ENCODE assay signal across 24 mouse cellular contexts in the genomic region with DNA sequence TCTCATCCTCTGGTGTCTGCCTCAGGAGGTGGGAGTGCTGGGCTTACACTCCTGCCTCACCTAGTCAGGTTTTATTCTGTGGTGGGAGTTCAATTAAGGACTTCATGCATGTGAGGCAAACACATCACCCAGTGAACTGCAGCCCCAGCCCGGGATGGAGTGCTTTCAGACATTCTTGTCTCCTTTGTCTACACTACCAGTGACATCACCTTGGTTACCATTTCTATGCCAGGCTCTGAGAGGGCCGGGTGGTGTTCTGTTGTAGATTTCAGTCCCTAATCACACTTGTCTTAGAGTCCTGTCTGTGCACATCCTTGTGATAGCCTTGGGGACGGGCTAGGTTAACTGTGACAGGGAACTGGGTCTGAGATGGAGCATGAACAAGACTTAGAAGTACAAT. TPM values are rescaled to one million over a fixed set of nuclear protein-coding genes. Genes with fewer than 3 reads are reported as not detected.
DNase-seq lines count a peak whose midpoint lies in the region; ATAC-seq and TF ChIP-seq lines count a peak whose summit lies in the region.
"Had no signal": no experiment of that assay in that cellular context is flagged by ENCODE, and none has a peak within 500 bp of the region (broad histone marks: within the 10 kb centered on the region; RNA-seq: fewer than 3 reads in every experiment).

No protein-coding gene starts in this region.

- no peak for TF ChIP-seq EP300 in heart, postnatal 0 days (IDR thresholded peaks at IDR 0.05; ENCODE audit: low read depth)

- H3K27me3 ChIP-seq in heart, postnatal 0 days (ENCODE audit: control insufficient read depth, insufficient read depth, low read length) = no peaks in the 10 kb centered on the region
- H3K27me3 ChIP-seq in neural tube, embryonic 11.5 days (ENCODE audit: control insufficient read depth, insufficient read depth, low read length) = peaks cover 5% of the 10 kb centered on the region; the same call in 1 of the 2 replicates
- peaks cover 19% of the 10 kb centered on the region for H3K27me3 ChIP-seq in hindbrain, embryonic 13.5 days
- H3K27me3 ChIP-seq: Patski had no signal

- WGBS in heart, postnatal 0 days = 45% methylated on average over 3 of the region's 3 CpGs
- WGBS in neural tube, embryonic 11.5 days = 34% methylated on average over 3 of the region's 3 CpGs
- 19% methylated on average over 3 of the region's 3 CpGs for WGBS in hindbrain, embryonic 13.5 days

- H3K4me1 ChIP-seq in heart, postnatal 0 days (ENCODE audit: control insufficient read depth, insufficient read depth) = peaks cover 43% of the 10 kb centered on the region
- H3K4me1 ChIP-seq in neural tube, embryonic 11.5 days (ENCODE audit: control insufficient read depth, insufficient read depth, low read length) = peaks cover 38% of the 10 kb centered on the region
- H3K4me1 ChIP-seq in hindbrain, embryonic 13.5 days (replicated peaks) = peaks cover 68% of the 10 kb centered on the region

- ATAC-seq in heart, postnatal 0 days (ENCODE audit: insufficient read depth, low read depth) = no peak
- no peak for ATAC-seq in neural tube, embryonic 11.5 days (ENCODE audit: insufficient read depth, low FRiP score, low TSS enrichment)
- ATAC-seq in hindbrain, embryonic 13.5 days (ENCODE audit: low FRiP score) = peak; percentile 25; the same call in 1 of the 2 replicates
- ATAC-seq: Patski had no signal

- H3K36me3 ChIP-seq in heart, postnatal 0 days (replicated peaks; ENCODE audit: control insufficient read depth, insufficient read depth, low read length) = no peaks in the 10 kb centered on the region
- H3K36me3 ChIP-seq in neural tube, embryonic 11.5 days (ENCODE audit: control insufficient read depth, insufficient read depth, low read length) = no peaks in the 10 kb centered on the region
- H3K36me3 ChIP-seq in hindbrain, embryonic 13.5 days = peaks cover 3% of the 10 kb centered on the region; the same call in 1 of the 2 replicates

- no peaks in the 10 kb centered on the region for H3K9me3 ChIP-seq in heart, postnatal 0 days (replicated peaks; ENCODE audit: control insufficient read depth, low read length)
- H3K9me3 ChIP-seq in neural tube, embryonic 11.5 days (ENCODE audit: control insufficient read depth, low read length) = no peaks in the 10 kb centered on the region
- H3K9me3 ChIP-seq in hindbrain, embryonic 13.5 days = no peaks in the 10 kb centered on the region
- H3K9me3 ChIP-seq: embryonic facial prominence, embryonic 10.5 days had no signal

- DNase-seq in embryo, embryonic 10 days (ENCODE audit: low spot score) = peak; percentile 65
- DNase-seq in embryo, embryonic 11 days = no peak
- DNase-seq in heart, postnatal 0 days (ENCODE audit: low spot score) = no peak
- no peak for DNase-seq in heart, adult 18-20 months
- peak; percentile 48 for DNase-seq in neural tube, embryonic 11.5 days (ENCODE audit: low spot score)
- no peak for DNase-seq in neural tube, embryonic 10.5 days (ENCODE audit: extremely low spot score, low spot score)
- no peak for DNase-seq in adrenal gland, adult 18-20 months (ENCODE audit: low spot score in 2 of 2)
- DNase-seq: adrenal gland, postnatal 25 days; cerebellum, adult 11-12 months; cerebellum, postnatal 14 days; gastrocnemius, postnatal 25 days; heart, postnatal 36 days; kidney, adult 9 months; kidney, postnatal 25 days; left cerebral cortex, postnatal 4 days; liver; lung, postnatal 10 days; right cerebral cortex, postnatal 4 days; thymus, adult 2 months had no signal

- 0 out of 2 replicates have a peak overlapping the region, but pooled peaks have one; percentile 21 for H3K27ac ChIP-seq in heart, postnatal 0 days (ENCODE audit: low read depth)
- no peak overlapping the region for H3K27ac ChIP-seq in neural tube, embryonic 11.5 days (ENCODE audit: low read depth, low read length)
- H3K27ac ChIP-seq in hindbrain, embryonic 13.5 days = peak overlapping the region; percentile 26; the same call in 1 of the 2 replicates
- H3K27ac ChIP-seq: left cerebral cortex, adult 2 months had no signal

- H3K4me2 ChIP-seq in heart, postnatal 0 days (ENCODE audit: low read depth, low read length) = no peak overlapping the region
- H3K4me2 ChIP-seq in neural tube, embryonic 11.5 days (ENCODE audit: low read depth) = no peak overlapping the region
- H3K4me2 ChIP-seq in hindbrain, embryonic 13.5 days = no peak overlapping the region
- H3K4me2 ChIP-seq: heart, embryonic 11.5 days had no signal

- H3K9ac ChIP-seq in heart, postnatal 0 days (replicated peaks; ENCODE audit: low read depth, low read length) = no peak overlapping the region
- no peak overlapping the region for H3K9ac ChIP-seq in neural tube, embryonic 11.5 days (ENCODE audit: low read length)
- H3K9ac ChIP-seq in hindbrain, embryonic 13.5 days = no peak overlapping the region

- H3K4me3 ChIP-seq in heart, postnatal 0 days (ENCODE audit: low read depth, low read length) = no peak overlapping the region
- H3K4me3 ChIP-seq in neural tube, embryonic 11.5 days (ENCODE audit: low read depth, low read length) = no peak overlapping the region
- no peak overlapping the region for H3K4me3 ChIP-seq in hindbrain, embryonic 13.5 days
- H3K4me3 ChIP-seq: embryonic facial prominence, embryonic 10.5 days; left cerebral cortex, adult 2 months had no signal

- TF ChIP-seq CTCF in heart, postnatal 0 days (IDR thresholded peaks at IDR 0.05; ENCODE audit: low read depth) = no peak

RNA-seq across cellular contexts. Expression of gene Mrps23, which starts 35.6 kb away (rescaled TPM):
- total RNA-seq in heart, postnatal 0 days (2014; rRNA removed; ENCODE audit: low replicate concordance) = 77.6 and 240 TPM in 2 replicates
- polyA plus RNA-seq in heart, postnatal 0 days (2015; fragmentation: Nextera tagmentation; extraction: Ambion mirVana) = 156 TPM in 2 replicates
- 100 to 1,000 TPM; 327 to 375 TPM for total RNA-seq in heart, adult 18-20 months (2021)
- polyA plus RNA-seq in neural tube, embryonic 11.5 days (2014; fragmentation: Nextera tagmentation; extraction: Ambion mirVana) = 76.3 and 85.5 TPM in 2 replicates
- polyA plus RNA-seq in hindbrain, embryonic 13.5 days (2015; fragmentation: Nextera tagmentation; extraction: Ambion mirVana) = 71.1 TPM in 2 replicates
- total RNA-seq in adrenal gland, adult 18-20 months (2021) = 100 to 1,000 TPM; 173 to 206 TPM

Comparison
In these comparisons a context has a peak if more than half of its experiments do, and no peak if none do; other contexts are left out.
1. DNase-seq: peak in embryo, embryonic 10 days (single experiment) and neural tube, embryonic 11.5 days (single experiment); none in embryo, embryonic 11 days (single experiment), heart, postnatal 0 days (single experiment), heart, adult 18-20 months (0 of 2), neural tube, embryonic 10.5 days (single experiment) and adrenal gland, adult 18-20 months (0 of 2).